Mouse (Mus musculus) embryo, embryonic 10.5 days (tissue): ENCODE measurements at regions not wholly inside any gene's neighbourhood (a gene's known extent, or its start where the extent isn't known, plus 50 kb on each side); places are given as distances from the start of the nearest gene placed in this dataset.
"Not testable (repeated sequence)": the region's sequence is repeated elsewhere in the genome, so short reads cannot be mapped to it uniquely, and the experiment has no call there.

Experiments
- DNase-seq: peaks from one replicate; pipeline ENCODE4 v3.0.0-alpha.2; 2015; ENCODE audit warnings: low spot score

GRCm38 (mm10) chr5:40177982-40178748 is 422.9 kb upstream of the Hs3st1 start:
- DNase-seq = peak; percentile 4

GRCm38 (mm10) chr5:40136740-40137285 is 381.5 kb upstream of the Hs3st1 start:
- no peak for DNase-seq

- DNase-seq = peak; percentile 36
Observed at GRCm38 (mm10) chr5:40124337-40124736, 369.1 kb upstream of the Hs3st1 start.

GRCm38 (mm10) chr5:40116849-40117248 is 361.6 kb upstream of the Hs3st1 start:
- no peak for DNase-seq

GRCm38 (mm10) chr5:40089576-40089975 is 334.3 kb upstream of the Hs3st1 start:
- not testable (repeated sequence) for DNase-seq

- DNase-seq = no peak
Observed at GRCm38 (mm10) chr5:40045288-40045687, 290.0 kb upstream of the Hs3st1 start.

- DNase-seq = no peak
Observed at GRCm38 (mm10) chr5:40034452-40034851, 279.2 kb upstream of the Hs3st1 start.

- no peak for DNase-seq
Observed at GRCm38 (mm10) chr5:40033686-40034085, 278.4 kb upstream of the Hs3st1 start.

- no peak for DNase-seq
Observed at GRCm38 (mm10) chr5:40030261-40030660, 275.0 kb upstream of the Hs3st1 start.

- DNase-seq = no peak
Observed at GRCm38 (mm10) chr5:40015946-40016345, 260.7 kb upstream of the Hs3st1 start.

- DNase-seq = peak; percentile 52
Observed at GRCm38 (mm10) chr5:39988039-39988438, 232.8 kb upstream of the Hs3st1 start.

GRCm38 (mm10) chr5:39964371-39964770 is 209.1 kb upstream of the Hs3st1 start:
- no peak for DNase-seq

- peak; percentile 79 for DNase-seq
Observed at GRCm38 (mm10) chr5:39960981-39961380, 205.7 kb upstream of the Hs3st1 start.

- DNase-seq = no peak
Observed at GRCm38 (mm10) chr5:39935564-39935963, 180.3 kb upstream of the Hs3st1 start.

GRCm38 (mm10) chr5:39931890-39932289 is 176.6 kb upstream of the Hs3st1 start:
- DNase-seq = no peak

GRCm38 (mm10) chr5:39909369-39909768 is 154.1 kb upstream of the Hs3st1 start:
- no peak for DNase-seq

GRCm38 (mm10) chr5:39871723-39872085 is 116.4 kb upstream of the Hs3st1 start:
- no peak for DNase-seq

GRCm38 (mm10) chr5:39870835-39871722 is 115.8 kb upstream of the Hs3st1 start:
- DNase-seq = peak; percentile 15

GRCm38 (mm10) chr5:39857192-39857591 is 101.9 kb upstream of the Hs3st1 start:
- no peak for DNase-seq

- no peak for DNase-seq
Observed at GRCm38 (mm10) chr5:39856616-39857156, 101.4 kb upstream of the Hs3st1 start.

- DNase-seq = no peak
Observed at GRCm38 (mm10) chr5:39855685-39856615, 100.7 kb upstream of the Hs3st1 start.
